Mouse (Mus musculus) liver, embryonic 15.5 days (tissue): ENCODE results near the gene Abhd4. TPM values are rescaled to one million over a fixed set of nuclear protein-coding genes. Genes with fewer than 3 reads are reported as not detected.

ENCODE experiments used
- ATAC-seq: fragments of 200-750 bp; cut with Nextera tagmentation; 2 replicates; pipeline ENCODE4 v1.8.0; 2017; ENCODE audit warnings: moderate number of reproducible peaks, mild to moderate bottlenecking, moderate library complexity; ENCODE audit not compliant: insufficient read depth
- H3K27ac ChIP-seq: fragments of 300-500 bp; sonication (generic); replicated peaks from 2 replicates; pipeline ENCODE4 v1.5.1; 2015; ENCODE audit warnings: mild to moderate bottlenecking, inconsistent platforms
- H3K27me3 ChIP-seq: fragments of 300-500 bp; sonication (generic); 2 replicates; pipeline ENCODE4 v1.6.1; 2015; ENCODE audit warnings: mild to moderate bottlenecking, inconsistent platforms
- H3K36me3 ChIP-seq: fragments of 300-500 bp; sonication (generic); replicated peaks from 2 replicates; pipeline ENCODE4 v1.6.1; 2015; ENCODE audit warnings: moderate library complexity, mild to moderate bottlenecking, inconsistent platforms
- H3K4me1 ChIP-seq: fragments of 300-500 bp; sonication (generic); replicated peaks from 2 replicates; pipeline ENCODE4 v1.6.1; 2015; ENCODE audit warnings: inconsistent platforms
- H3K4me2 ChIP-seq: fragments of 300-500 bp; sonication (generic); 2 replicates; pipeline ENCODE4 v1.6.1; 2015; ENCODE audit warnings: moderate library complexity, mild to moderate bottlenecking, inconsistent platforms
- H3K4me3 ChIP-seq: fragments of 300-500 bp; sonication (generic); replicated peaks from 2 replicates; pipeline ENCODE4 v1.5.1; 2015; ENCODE audit warnings: mild to moderate bottlenecking, inconsistent platforms
- H3K9ac ChIP-seq: fragments of 300-500 bp; sonication (generic); 2 replicates; pipeline ENCODE4 v1.6.1; 2015; ENCODE audit warnings: moderate library complexity, mild to moderate bottlenecking, inconsistent platforms
- H3K9me3 ChIP-seq: fragments of 300-500 bp; sonication (generic); replicated peaks from 2 replicates; pipeline ENCODE4 v1.6.1; 2016; ENCODE audit warnings: inconsistent platforms
- WGBS: fragments of 180-500 bp; shearing (Covaris S2); methylation state at CpG from one replicate; pipeline ENCODE4 v1.1.7; 2015; ENCODE audit warnings: mixed read lengths; ENCODE audit not compliant: insufficient replicate concordance; 5-methylcytosine and 5-hydroxymethylcytosine counted together
- polyA plus RNA-seq: library from polyadenylated mRNA; unstranded; fragments of >200 nt; fragmentation: Nextera tagmentation; extraction: Ambion mirVana; gene quantifications from 2 replicates; pipeline ENCODE4 v1.2.1, GENCODE M21; 2015

Abhd4 gene
- polyA plus RNA-seq, 1 experiment from 2014 or later, result 19.0 TPM

DNA sequence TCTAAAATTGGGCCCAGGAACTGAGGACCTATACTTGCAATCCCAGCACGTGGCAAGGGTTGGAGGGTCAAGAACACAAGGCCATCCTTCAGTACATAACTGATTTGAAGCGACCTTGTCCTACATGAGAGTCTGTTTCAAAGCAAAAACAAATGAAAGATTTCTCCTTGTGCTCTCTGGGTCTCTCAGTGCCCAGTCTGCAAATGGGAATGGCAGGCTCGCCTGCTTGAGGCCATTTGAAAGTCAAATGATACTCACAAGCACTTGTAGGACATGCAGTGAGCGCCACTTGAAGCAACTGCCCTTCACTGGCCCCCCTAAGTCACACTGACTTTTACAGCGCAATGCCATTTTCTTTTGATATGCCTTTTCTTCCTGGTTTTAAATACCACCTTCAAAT is 13.4 kb upstream of the Abhd4 start:
- Histone ChIP-seq H3K4me3 (no peak overlapping the region), H3K4me2 (no peak overlapping the region), H3K9ac (no peak overlapping the region), H3K27ac (no peak overlapping the region), H3K9me3 (no peaks in the 10 kb centered on the region), H3K4me1 (no peaks in the 10 kb centered on the region; the same call in 1 of the 2 replicates), H3K27me3 (no peaks in the 10 kb centered on the region), H3K36me3 (peaks cover 63% of the 10 kb centered on the region)
- 79% methylated on average over 5 of the region's 5 CpGs for WGBS
- ATAC-seq, result no peak

DNA sequence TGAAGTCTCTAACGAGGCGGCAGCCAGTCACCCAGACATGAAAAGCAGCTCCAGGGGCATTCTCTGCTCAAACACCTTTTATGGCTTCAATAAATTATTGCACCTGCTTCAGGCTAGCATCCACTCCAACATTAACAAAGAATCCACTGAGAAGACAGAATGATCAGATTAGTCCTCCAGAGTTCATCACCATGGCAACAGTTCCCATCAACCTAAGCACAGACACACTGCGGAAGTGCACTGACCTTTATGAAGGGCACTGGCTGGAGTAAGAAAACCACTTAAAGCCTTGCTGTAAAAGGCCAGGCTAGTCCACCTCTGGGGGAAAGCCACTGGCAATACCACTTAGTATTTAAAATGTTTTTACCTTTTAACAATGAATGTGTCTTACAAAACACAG is 9.8 kb upstream of the Abhd4 start:
- Histone ChIP-seq H3K36me3 (peaks cover 62% of the 10 kb centered on the region), H3K9ac (no peak overlapping the region), H3K4me3 (no peak overlapping the region), H3K4me2 (no peak overlapping the region), H3K27me3 (no peaks in the 10 kb centered on the region), H3K9me3 (no peaks in the 10 kb centered on the region), H3K27ac (no peak overlapping the region), H3K4me1 (peaks cover 6% of the 10 kb centered on the region)
- ATAC-seq, result no peak
- WGBS, result 79% methylated on average over 3 of the region's 3 CpGs

DNA sequence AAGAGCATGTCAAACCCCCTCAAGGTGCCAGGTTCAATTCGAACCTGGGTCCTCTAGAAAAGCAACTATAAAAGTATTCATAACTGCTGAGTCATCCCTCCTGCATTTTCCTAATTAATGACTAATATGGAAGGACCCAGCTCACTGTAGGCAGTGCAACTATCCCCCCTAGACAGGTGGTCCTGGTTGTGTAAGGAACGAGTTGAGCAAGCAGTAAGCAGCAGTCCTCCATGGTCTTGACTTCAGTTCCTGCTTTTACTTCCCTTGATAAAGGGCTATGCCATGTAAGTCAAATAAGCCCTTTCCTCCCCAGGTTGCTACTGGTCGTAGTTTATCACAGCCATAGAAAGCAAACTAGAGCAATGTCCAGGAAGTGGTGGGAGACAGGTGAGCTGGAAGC is 7.8 kb upstream of the Abhd4 start:
- Histone ChIP-seq H3K27me3 (no peaks in the 10 kb centered on the region), H3K9me3 (no peaks in the 10 kb centered on the region), H3K27ac (no peak overlapping the region), H3K36me3 (peaks cover 48% of the 10 kb centered on the region), H3K9ac (no peak overlapping the region), H3K4me1 (peaks cover 26% of the 10 kb centered on the region), H3K4me2 (no peak overlapping the region), H3K4me3 (no peak overlapping the region)
- ATAC-seq, result no peak
- 64% methylated on average over 3 of the region's 3 CpGs for WGBS

DNA sequence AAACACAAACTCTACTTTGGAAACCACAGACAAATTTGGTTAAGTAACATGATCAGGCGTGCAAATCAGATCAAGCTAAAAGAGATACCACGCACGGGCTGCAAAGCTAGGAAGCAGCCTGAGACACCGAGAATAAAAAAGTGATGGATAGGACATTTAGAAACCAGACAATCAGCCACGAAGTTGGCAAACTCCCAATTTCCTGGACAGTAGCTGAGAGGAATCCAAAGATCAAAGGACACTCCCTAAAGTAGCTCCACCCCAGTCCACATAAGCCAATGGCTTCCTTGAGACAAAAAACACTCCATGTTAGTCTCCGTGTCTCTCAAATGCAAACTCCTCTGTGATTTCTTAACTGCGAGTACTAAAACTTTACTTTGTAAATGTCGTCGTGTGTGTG is 4.7 kb upstream of the Abhd4 start:
- Histone ChIP-seq H3K4me2 (no peak overlapping the region), H3K9ac (no peak overlapping the region), H3K27ac (no peak overlapping the region), H3K4me3 (no peak overlapping the region), H3K36me3 (peaks cover 23% of the 10 kb centered on the region), H3K9me3 (no peaks in the 10 kb centered on the region), H3K4me1 (peaks cover 43% of the 10 kb centered on the region), H3K27me3 (no peaks in the 10 kb centered on the region)
- 72% methylated on average over 9 of the region's 9 CpGs for WGBS
- ATAC-seq, result no peak

DNA sequence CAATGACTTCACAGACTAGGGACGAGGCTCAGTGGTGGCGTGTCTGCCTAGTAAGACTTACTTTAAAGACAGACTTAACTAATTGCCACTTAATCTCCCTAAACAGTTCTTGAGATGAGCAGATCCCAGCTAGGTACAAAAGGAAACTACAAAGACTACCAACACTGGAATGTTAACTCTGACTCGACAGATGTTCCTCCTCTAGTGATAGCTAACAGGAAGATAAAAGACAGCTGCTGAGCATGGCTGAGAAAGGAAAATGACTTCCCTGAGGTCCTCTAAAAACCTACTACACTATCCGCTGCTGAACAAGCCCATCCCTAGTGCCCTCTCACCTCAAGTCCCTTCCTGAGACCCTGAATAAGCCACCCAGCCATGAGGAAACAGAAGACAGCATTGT is 3.9 kb upstream of the Abhd4 start:
- no peak for ATAC-seq
- Histone ChIP-seq H3K9me3 (no peaks in the 10 kb centered on the region), H3K27me3 (no peaks in the 10 kb centered on the region), H3K4me2 (no peak overlapping the region), H3K9ac (no peak overlapping the region), H3K4me3 (no peak overlapping the region), H3K4me1 (peaks cover 51% of the 10 kb centered on the region), H3K27ac (no peak overlapping the region), H3K36me3 (peaks cover 18% of the 10 kb centered on the region)
- WGBS, result 56% methylated on average over 4 of the region's 4 CpGs

DNA sequence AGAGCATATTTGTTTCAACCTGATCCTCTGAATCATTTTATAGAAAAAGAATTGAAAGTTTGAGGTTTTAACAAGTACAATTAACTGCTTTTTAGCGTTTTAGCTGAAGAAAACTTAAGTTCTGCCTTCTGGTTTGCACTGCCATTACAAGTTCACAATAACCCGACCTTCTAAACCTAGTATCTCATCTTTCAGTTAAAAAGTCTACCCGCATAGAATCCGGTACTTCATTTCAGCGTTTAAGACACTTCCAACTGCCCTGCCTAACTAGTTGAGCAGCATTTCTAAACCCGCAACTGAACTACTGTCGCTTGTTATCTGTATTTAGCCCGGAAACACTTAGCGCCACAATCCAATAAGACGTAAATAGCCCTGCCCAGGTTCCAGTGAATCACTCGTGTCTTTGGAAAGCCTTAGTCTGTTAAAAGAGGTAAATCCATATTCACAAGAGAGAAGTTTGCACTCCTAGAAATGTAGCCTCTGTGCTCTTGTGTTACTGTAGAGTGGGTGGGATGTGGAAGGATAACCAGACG is 748 bp downstream of the Abhd4 start:
- peak overlapping the region; percentile 97 for H3K27ac ChIP-seq
- H3K36me3 ChIP-seq, result no peaks in the 10 kb centered on the region
- no peaks in the 10 kb centered on the region for H3K27me3 ChIP-seq
- peak overlapping the region; percentile 87 for H3K9ac ChIP-seq
- H3K4me3 ChIP-seq, result peak overlapping the region; percentile 91
- WGBS, result 45% methylated on average over 12 of the region's 12 CpGs
- H3K4me1 ChIP-seq, result peaks cover 63% of the 10 kb centered on the region
- no peak for ATAC-seq
- peak overlapping the region; percentile 86 for H3K4me2 ChIP-seq
- no peaks in the 10 kb centered on the region for H3K9me3 ChIP-seq

DNA sequence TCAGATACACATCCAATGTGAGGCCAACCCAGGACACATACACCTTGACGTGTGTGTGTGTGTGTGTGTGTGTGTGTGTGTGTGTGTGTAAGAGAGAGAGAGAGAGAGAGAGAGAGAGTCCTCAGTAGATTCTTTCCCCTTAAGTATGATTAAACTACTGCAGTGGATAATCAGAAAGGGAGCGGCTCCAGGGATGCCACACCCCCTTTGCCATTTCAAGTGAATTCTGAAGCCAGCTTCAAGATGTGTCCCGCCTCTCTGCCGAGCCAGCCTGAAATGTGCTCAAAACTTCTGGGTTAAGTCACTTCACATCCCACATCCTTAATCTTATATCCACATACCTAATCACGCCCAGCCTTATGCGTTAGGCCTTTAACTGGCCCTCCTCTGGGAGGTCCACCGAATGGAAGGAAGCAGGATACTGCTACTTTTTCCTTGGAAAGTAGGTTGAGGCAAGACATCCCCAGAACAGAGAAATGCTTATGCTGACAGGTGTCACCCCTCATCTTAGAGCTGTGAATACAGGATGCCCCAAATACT is 4.2 kb downstream of the Abhd4 start:
- Histone ChIP-seq H3K4me1 (peaks cover 44% of the 10 kb centered on the region), H3K36me3 (no peaks in the 10 kb centered on the region), H3K27ac (peak overlapping the region; percentile 82), H3K4me3 (peak overlapping the region; percentile 71; the same call in 1 of the 2 replicates), H3K4me2 (peak overlapping the region; percentile 93), H3K9ac (no peak overlapping the region), H3K27me3 (no peaks in the 10 kb centered on the region), H3K9me3 (no peaks in the 10 kb centered on the region)
- 47% methylated on average over 7 of the region's 7 CpGs for WGBS
- no peak for ATAC-seq

DNA sequence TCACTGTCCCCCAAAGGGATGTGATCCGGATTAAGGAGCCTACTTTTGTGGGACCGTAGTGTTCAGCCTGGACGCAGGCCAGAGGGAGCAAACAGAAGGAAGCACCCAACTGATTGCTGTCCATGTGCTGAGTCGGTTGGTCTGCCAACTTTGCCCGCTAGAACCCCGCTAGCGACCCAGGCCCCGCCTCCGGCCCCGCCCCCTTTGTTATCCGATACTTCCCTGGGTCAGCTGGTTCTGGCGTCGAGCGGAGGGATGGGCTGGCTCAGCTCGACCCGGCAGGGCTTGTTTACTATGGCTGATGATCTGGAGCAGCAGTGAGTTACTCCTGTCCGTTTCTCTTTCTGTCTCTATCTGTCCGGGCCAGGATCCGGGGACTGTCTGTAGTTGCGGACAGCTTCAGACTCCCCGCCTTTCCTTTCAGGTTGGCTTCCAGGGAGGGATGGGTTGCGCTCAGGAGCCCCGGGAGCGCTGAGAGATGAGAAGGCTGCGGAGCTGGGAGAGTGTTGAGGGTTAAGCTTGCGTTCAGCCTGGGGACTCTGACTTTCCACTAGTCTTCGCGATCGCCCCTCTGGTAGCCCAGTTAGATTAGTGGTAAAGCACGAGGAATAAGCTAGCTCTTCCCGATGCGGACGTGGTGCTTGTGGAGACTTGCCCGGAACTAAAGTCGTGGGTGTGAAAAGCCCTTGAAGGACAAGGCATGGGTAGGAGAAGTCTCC is 5.2 kb downstream of the Abhd4 start:
- H3K9ac ChIP-seq, result peak overlapping the region; percentile 74
- H3K4me3 ChIP-seq, result peak overlapping the region; percentile 71
- no peaks in the 10 kb centered on the region for H3K9me3 ChIP-seq
- H3K27ac ChIP-seq, result peak overlapping the region; percentile 82
- H3K4me1 ChIP-seq, result peaks cover 43% of the 10 kb centered on the region
- no peaks in the 10 kb centered on the region for H3K27me3 ChIP-seq
- peak; percentile 90 for ATAC-seq
- WGBS, result 1% methylated on average over 35 of the region's 35 CpGs
- no peaks in the 10 kb centered on the region; the same call in 1 of the 2 replicates for H3K36me3 ChIP-seq
- H3K4me2 ChIP-seq, result peak overlapping the region; percentile 93

DNA sequence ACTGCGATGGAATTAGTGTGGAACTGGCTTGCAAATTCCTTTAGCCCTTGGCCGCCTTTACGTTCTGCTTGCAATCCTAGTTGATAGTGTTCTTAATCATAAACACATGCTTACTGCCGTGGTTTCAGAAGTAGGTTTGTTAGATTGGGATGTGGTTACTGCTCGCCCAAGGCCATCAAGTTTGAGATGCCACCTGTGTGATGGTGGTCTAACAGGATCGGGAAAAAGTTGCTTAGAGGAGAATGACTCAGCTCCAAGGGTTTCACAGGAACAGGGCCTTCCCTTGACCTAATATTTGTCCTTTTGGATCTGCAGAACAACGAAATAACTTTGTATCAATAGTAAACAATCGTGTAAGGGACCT is 5.7 kb downstream of the Abhd4 start:
- no peak for ATAC-seq
- Histone ChIP-seq H3K4me2 (peak overlapping the region; percentile 93), H3K4me3 (peak overlapping the region; percentile 71), H3K4me1 (peaks cover 37% of the 10 kb centered on the region), H3K9me3 (no peaks in the 10 kb centered on the region), H3K27ac (peak overlapping the region; percentile 82; the same call in 1 of the 2 replicates), H3K9ac (peak overlapping the region; percentile 74), H3K27me3 (no peaks in the 10 kb centered on the region), H3K36me3 (no peaks in the 10 kb centered on the region; the same call in 1 of the 2 replicates)
- 18% methylated on average over 8 of the region's 8 CpGs for WGBS

DNA sequence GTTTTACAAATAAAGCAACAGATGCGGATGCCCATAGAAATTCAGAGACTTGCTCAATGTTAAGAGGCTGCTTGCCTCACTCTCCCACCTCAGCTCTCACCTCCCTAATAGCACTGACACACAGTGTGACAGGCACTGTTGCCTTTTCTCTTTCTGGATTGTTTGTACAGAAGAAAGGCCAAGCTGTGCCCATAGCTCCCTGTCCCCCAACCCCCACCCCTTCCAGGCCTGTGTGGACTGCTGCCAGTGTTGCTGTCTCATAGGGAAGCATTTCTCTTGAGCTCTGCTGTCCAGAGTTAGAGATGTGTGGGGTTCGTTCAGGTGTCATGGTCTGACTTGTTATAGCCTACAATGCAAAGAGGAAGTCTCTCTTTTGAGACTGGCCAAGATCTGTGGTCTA is 6.2 kb downstream of the Abhd4 start:
- Histone ChIP-seq H3K27ac (no peak overlapping the region), H3K36me3 (no peaks in the 10 kb centered on the region; the same call in 1 of the 2 replicates), H3K4me1 (peaks cover 32% of the 10 kb centered on the region), H3K4me3 (peak overlapping the region; percentile 71), H3K9me3 (no peaks in the 10 kb centered on the region), H3K4me2 (peak overlapping the region; percentile 93), H3K9ac (no peak overlapping the region; the same call in 1 of the 2 replicates), H3K27me3 (no peaks in the 10 kb centered on the region)
- 61% methylated on average over 2 of the region's 2 CpGs for WGBS
- ATAC-seq, result no peak

DNA sequence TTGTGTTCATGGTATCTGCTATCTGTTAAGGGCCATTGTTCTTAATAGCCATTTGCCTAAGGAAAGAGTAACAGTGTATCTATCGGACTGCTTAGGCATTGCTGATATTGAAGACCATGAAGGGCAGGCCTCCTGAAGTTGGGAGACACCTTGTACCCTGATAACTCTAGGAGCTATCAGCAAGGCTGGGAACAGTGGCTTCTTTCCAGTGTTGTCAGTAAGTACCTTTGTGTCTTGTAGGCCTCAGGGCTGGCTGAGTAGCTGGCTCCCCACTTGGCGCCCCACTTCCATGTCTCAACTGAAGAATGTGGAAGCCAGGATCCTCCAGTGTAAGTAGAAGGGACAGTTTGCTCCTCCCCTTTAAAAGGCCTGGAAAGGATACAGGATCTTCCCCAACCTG is 7.4 kb downstream of the Abhd4 start:
- Histone ChIP-seq H3K27me3 (no peaks in the 10 kb centered on the region), H3K4me1 (peaks cover 32% of the 10 kb centered on the region), H3K27ac (no peak overlapping the region), H3K4me3 (no peak overlapping the region), H3K4me2 (no peak overlapping the region), H3K36me3 (no peaks in the 10 kb centered on the region; the same call in 1 of the 2 replicates), H3K9me3 (no peaks in the 10 kb centered on the region), H3K9ac (no peak overlapping the region)
- 72% methylated on average over 2 of the region's 2 CpGs for WGBS
- ATAC-seq, result no peak
